Mouse (Mus musculus) kidney, adult 11 months (tissue): Measurements from ENCODE around the gene Mbd3l2.
"Not testable (repeated sequence)": the region's sequence is repeated elsewhere in the genome, so short reads cannot be mapped to it uniquely, and the experiment has no call there.

Experiments used
- DNase-seq: peaks from one replicate; pipeline ENCODE4 v3.0.0; 2022

Mbd3l2 gene

GRCm38 (mm10) chr9:18430354-18430753, at the start of gene Mbd3l2:
Gene Mbd3l2, plus strand, starts transcription at chr9:18430654.
- no peak for DNase-seq

DNA sequence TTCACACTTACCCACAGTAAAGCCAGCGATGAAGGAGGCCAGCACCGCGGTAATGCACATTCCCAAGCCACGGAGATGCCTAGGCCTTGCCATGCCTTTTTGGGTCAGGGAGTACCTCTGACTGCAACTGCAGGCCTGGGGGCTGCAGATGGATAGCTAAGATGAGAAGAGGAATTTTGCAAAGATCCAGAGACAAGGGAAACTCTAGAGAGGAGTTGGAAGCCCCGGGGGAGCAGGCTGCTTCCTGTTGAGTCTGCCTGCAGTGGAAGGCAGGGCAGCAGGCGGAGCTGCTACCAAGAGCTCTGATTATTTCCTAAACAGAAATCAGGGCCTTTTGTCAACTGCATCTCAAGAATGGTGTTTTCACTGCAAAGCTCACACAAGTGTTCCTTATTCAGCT, 44.7 kb upstream of the Mbd3l2 start:
- peak; percentile 2 for DNase-seq

- no peak for DNase-seq
Measured at GRCm38 (mm10) chr9:18399629-18400028, 30.8 kb upstream of the Mbd3l2 start.

DNA sequence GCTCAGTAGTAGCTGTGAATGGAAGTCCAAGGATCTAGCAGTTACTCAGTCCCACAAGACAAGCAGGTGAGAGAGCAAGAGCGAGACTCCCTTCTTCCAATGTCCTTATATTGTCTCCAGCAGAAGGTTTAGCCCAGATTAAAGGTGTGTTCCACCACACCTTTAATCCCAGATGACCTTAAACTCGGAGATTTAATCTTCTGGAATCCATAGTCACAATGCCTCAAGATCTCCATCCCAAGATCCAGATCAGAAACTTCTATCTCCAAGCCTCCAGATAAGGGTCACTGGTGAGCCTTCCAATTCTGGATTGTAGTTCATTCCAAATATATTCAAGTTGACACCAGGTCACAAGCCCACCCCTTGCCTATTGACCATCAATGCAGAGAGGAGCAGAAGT, 27.6 kb upstream of the Mbd3l2 start, which contains the start of gene Naalad2:
Gene Naalad2, minus strand, starts transcription at position 101 of the 400 bp plus-strand sequence.
- not testable (repeated sequence) for DNase-seq

DNA sequence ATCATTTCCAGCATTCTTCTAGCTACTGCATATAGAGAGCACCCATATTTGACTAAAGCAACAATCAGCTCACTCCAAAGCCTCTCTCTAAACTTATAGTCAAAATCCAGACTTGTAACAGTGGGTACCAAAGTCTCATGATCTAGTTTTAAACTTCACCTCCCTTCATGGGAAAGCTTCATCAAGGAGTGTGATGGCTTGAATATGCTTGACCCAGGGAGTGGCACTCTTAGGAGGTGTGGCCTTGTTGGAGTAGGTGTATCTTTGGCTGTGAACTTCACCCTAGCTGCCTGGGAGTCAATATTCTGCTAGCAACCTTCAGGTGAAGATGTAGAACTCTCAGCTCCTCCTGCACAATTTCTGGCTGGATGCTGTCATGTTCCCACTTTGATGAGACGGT, 26.3 kb upstream of the Mbd3l2 start, which contains the start of gene Ubtfl1:
Gene Ubtfl1, plus strand, starts transcription at position 301 of the 400 bp plus-strand sequence.
- no peak for DNase-seq

GRCm38 (mm10) chr9:18412371-18412770, 18.1 kb upstream of the Mbd3l2 start:
- not testable (repeated sequence) for DNase-seq

DNA sequence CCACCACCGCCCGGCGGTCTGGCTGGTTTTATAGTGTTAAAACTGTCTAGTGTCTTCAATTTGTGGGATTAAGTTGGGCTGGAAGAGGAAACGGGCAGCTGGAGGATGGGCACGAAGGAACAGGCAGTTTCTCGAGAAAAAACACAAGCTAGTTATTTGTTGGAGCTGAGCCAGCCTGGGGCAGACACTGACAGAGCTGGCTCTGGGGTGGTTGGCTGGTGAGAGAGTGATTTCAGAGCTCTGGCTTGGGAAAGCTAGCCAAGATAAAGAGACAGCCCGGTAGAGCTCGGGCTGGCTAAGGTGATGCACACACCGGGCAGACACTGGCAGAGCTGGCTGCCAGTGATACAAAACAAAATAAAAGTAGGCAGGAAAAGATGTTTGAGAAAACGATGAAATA, 1.2 kb downstream of the Mbd3l2 start:
- DNase-seq, result no peak

DNA sequence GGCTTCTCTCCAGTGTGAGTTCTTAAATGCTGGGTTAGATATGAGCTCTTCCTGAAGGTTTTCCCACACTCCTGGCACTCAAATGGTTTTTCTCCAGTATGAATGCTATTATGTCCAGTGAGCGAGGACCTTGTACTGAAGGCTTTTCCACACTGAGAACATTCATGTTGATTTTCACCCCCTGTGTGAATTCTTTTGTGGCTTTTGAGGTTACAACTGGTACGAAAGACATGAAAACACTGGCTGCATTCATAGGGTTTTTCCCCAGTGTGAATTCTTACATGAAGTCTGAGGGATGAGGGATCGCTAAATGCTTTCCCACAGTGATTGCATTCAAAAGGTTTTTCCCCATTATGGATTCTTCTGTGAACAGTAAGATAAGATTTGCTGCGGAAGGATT, 26.1 kb downstream of the Mbd3l2 start:
- no peak for DNase-seq

GRCm38 (mm10) chr9:18467350-18467749, 36.9 kb downstream of the Mbd3l2 start:
- DNase-seq, result no peak

- DNase-seq, result no peak
Measured at GRCm38 (mm10) chr9:18468005-18468404, 37.6 kb downstream of the Mbd3l2 start.

DNA sequence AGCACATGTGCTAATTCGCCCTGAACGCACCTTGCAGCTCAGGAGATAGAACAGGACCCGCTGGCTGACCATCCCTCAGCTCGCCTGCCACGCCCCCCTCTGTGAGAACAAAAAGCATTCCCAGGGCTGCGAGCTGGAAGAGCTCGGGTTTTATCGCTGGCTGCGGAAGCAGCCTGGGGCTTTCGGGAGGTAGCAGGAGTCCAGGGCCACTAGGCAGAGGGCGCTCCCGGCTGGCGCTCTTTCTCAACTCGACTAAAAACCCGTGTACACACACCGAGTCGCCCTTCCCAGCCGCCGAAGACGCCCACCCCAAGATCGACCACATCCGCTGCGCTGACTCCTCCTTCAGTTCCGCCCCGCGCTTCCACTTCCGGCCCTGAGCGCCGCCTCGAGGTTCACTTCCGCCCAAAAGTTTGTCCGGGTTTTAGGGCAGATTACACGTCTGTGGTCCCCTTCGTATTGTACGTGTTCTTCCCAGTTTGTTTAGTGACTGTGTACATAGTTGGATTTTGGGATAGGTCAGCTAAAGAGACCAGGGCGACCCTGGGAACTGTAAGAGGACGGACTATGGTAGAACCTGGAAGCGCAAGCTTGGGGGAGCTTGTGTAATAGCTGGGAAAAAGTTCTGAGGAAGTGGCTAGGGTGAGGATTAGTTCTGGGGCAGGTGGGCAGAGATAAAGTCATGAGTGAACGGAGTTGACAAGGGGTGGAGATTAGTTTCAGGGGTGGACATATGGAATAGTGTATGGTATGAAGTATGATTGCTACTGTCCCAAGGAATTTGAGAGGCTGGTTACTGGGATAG, 43.1 kb downstream of the Mbd3l2 start:
- DNase-seq, result peak; percentile 39

- DNase-seq, result no peak
Measured at GRCm38 (mm10) chr9:18478168-18478567, 47.7 kb downstream of the Mbd3l2 start, which contains the start of the genes Zfp558 and Mbd3l1. Gene Zfp558, minus strand, starts transcription at chr9:18478268. Gene Mbd3l1, plus strand, starts transcription at chr9:18478359.
